Mouse (Mus musculus) midbrain, embryonic 11.5 days (tissue): ENCODE results near the gene Aoc3. TPM values are rescaled to one million over a fixed set of nuclear protein-coding genes. Genes with fewer than 3 reads are reported as not detected.

Source experiments
- ATAC-seq: fragments of 200-750 bp; cut with Nextera tagmentation; 2 replicates; pipeline ENCODE4 v1.8.0; 2017; ENCODE audit warnings: moderate TSS enrichment, moderate library complexity; ENCODE audit not compliant: low FRiP score
- DNase-seq: peaks from one replicate; pipeline ENCODE4 v3.0.0; 2015; ENCODE audit warnings: low spot score; ENCODE audit errors: missing footprints
- H3K27ac ChIP-seq: fragments of 300-500 bp; sonication (generic); 2 replicates; pipeline ENCODE4 v1.5.1; 2014; ENCODE audit warnings: low read depth, low read length
- H3K27me3 ChIP-seq: fragments of 300-500 bp; sonication (generic); 2 replicates; pipeline ENCODE4 v1.6.1; 2014; ENCODE audit warnings: mild to moderate bottlenecking, low read length, moderate library complexity, mixed read lengths; ENCODE audit not compliant: control insufficient read depth, insufficient read depth
- H3K36me3 ChIP-seq: fragments of 300-500 bp; sonication (generic); 2 replicates; pipeline ENCODE4 v1.6.1; 2014; ENCODE audit warnings: mild to moderate bottlenecking, low read length, moderate library complexity, mixed read lengths; ENCODE audit not compliant: control insufficient read depth, insufficient read depth
- H3K4me1 ChIP-seq: fragments of 300-500 bp; sonication (generic); 2 replicates; pipeline ENCODE4 v1.6.1; 2014; ENCODE audit warnings: low read length; ENCODE audit not compliant: control insufficient read depth, insufficient read depth
- H3K4me2 ChIP-seq: fragments of 300-500 bp; sonication (generic); 2 replicates; pipeline ENCODE4 v1.6.1; 2014; ENCODE audit warnings: mild to moderate bottlenecking, moderate library complexity
- H3K4me3 ChIP-seq: fragments of 300-500 bp; sonication (generic); 2 replicates; pipeline ENCODE4 v1.5.1; 2014; ENCODE audit warnings: low read depth, low read length
- H3K9ac ChIP-seq: fragments of 300-500 bp; sonication (generic); 2 replicates; pipeline ENCODE4 v1.6.1; 2014; ENCODE audit warnings: low read length
- H3K9me3 ChIP-seq: fragments of 300-500 bp; sonication (generic); 2 replicates; pipeline ENCODE4 v1.6.1; 2016; ENCODE audit warnings: low read length; ENCODE audit not compliant: control insufficient read depth
- WGBS: fragments of 180-500 bp; shearing (Covaris S2); extraction: QIAGEN DNeasy Blood & Tissue Kit; methylation state at CpG from one replicate; pipeline ENCODE4 v1.1.7; 2014; 5-methylcytosine and 5-hydroxymethylcytosine counted together
- polyA plus RNA-seq: library from polyadenylated mRNA; unstranded; fragments of >200 nt; fragmentation: Nextera tagmentation; extraction: Ambion mirVana; gene quantifications from 2 replicates; pipeline ENCODE4 v1.2.1, GENCODE M21; 2014

The Aoc3 gene
- polyA plus RNA-seq, 1 experiment from 2014 or later, result not detected

GRCm38 (mm10) chr11:101302004-101302798 lies 28.2 kb upstream of the Aoc3 start, which contains the start of gene Becn1:
Becn1 (minus strand) TSS chr11:101302286.
- Histone ChIP-seq H3K36me3 (peaks cover 6% of the 10 kb centered on the region; the same call in 1 of the 2 replicates), H3K27me3 (no peaks in the 10 kb centered on the region), H3K9ac (peak within 1 kb of the TSS; percentile 82), H3K27ac (no peak within 1 kb of the TSS), H3K9me3 (no peaks in the 10 kb centered on the region), H3K4me2 (peak within 1 kb of the TSS; percentile 98), H3K4me1 (peaks cover 13% of the 10 kb centered on the region), H3K4me3 (peak within 1 kb of the TSS; percentile 74)
- ATAC-seq, result peak; percentile 94
- DNase-seq, result peak; percentile 100
- WGBS, result 7% methylated on average over 39 of the region's 39 CpGs

- no peak overlapping the region for H3K27ac ChIP-seq
- H3K9ac ChIP-seq, result no peak overlapping the region
- peak; percentile 74 for DNase-seq
- H3K27me3 ChIP-seq, result no peaks in the 10 kb centered on the region
- 39% methylated on average over 5 of the region's 5 CpGs for WGBS
- no peak overlapping the region for H3K4me3 ChIP-seq
- H3K9me3 ChIP-seq, result no peaks in the 10 kb centered on the region
- no peaks in the 10 kb centered on the region for H3K36me3 ChIP-seq
- no peak for ATAC-seq
- H3K4me1 ChIP-seq, result no peaks in the 10 kb centered on the region
- no peak overlapping the region for H3K4me2 ChIP-seq
Measured at GRCm38 (mm10) chr11:101307744-101308143, 22.7 kb upstream of the Aoc3 start.

- H3K27me3 ChIP-seq, result no peaks in the 10 kb centered on the region
- DNase-seq, result peak; percentile 2
- 88% methylated on average over 3 of the region's 3 CpGs for WGBS
- no peak for ATAC-seq
- H3K4me2 ChIP-seq, result no peak overlapping the region
- no peak overlapping the region for H3K27ac ChIP-seq
- no peak overlapping the region for H3K4me3 ChIP-seq
- H3K4me1 ChIP-seq, result peaks cover 4% of the 10 kb centered on the region; the same call in 1 of the 2 replicates
- H3K9me3 ChIP-seq, result no peaks in the 10 kb centered on the region
- H3K9ac ChIP-seq, result no peak overlapping the region
- H3K36me3 ChIP-seq, result no peaks in the 10 kb centered on the region
Measured at GRCm38 (mm10) chr11:101311083-101311482, 19.3 kb upstream of the Aoc3 start.

- Histone ChIP-seq H3K4me2 (no peak overlapping the region), H3K27ac (no peak overlapping the region), H3K4me3 (no peak overlapping the region), H3K9me3 (no peaks in the 10 kb centered on the region), H3K4me1 (peaks cover 9% of the 10 kb centered on the region), H3K27me3 (no peaks in the 10 kb centered on the region), H3K36me3 (no peaks in the 10 kb centered on the region), H3K9ac (no peak overlapping the region)
- ATAC-seq, result no peak
- DNase-seq, result peak; percentile 23
- WGBS, result 77% methylated on average over 3 of the region's 3 CpGs
Measured at GRCm38 (mm10) chr11:101312150-101312549, 18.3 kb upstream of the Aoc3 start.

GRCm38 (mm10) chr11:101314567-101314966 lies 15.8 kb upstream of the Aoc3 start:
- H3K36me3 ChIP-seq, result no peaks in the 10 kb centered on the region
- no peaks in the 10 kb centered on the region for H3K27me3 ChIP-seq
- peaks cover 10% of the 10 kb centered on the region for H3K4me1 ChIP-seq
- H3K9me3 ChIP-seq, result no peaks in the 10 kb centered on the region
- WGBS, result 100% methylated on average over 1 of the region's 1 CpGs
- DNase-seq (no peak), ATAC-seq (no peak)
- no peak overlapping the region for H3K4me3 ChIP-seq
- no peak overlapping the region for H3K27ac ChIP-seq
- no peak overlapping the region for H3K4me2 ChIP-seq
- no peak overlapping the region for H3K9ac ChIP-seq

- Histone ChIP-seq H3K27me3 (no peaks in the 10 kb centered on the region), H3K9me3 (no peaks in the 10 kb centered on the region), H3K9ac (peak overlapping the region; percentile 91), H3K4me3 (peak overlapping the region; percentile 88), H3K36me3 (peaks cover 4% of the 10 kb centered on the region), H3K4me2 (peak overlapping the region; percentile 72), H3K4me1 (peaks cover 10% of the 10 kb centered on the region), H3K27ac (no peak overlapping the region; the same call in 1 of the 2 replicates)
- ATAC-seq (no peak), DNase-seq (peak; percentile 82)
- WGBS, result 83% methylated on average over 8 of the region's 8 CpGs
Measured at GRCm38 (mm10) chr11:101315082-101315650, 15.2 kb upstream of the Aoc3 start.

GRCm38 (mm10) chr11:101315665-101316500 lies 14.5 kb upstream of the Aoc3 start, which contains the start of gene Psme3:
Psme3 (plus strand) TSS chr11:101316213.
- Histone ChIP-seq H3K9ac (peak within 1 kb of the TSS; percentile 91), H3K4me1 (peaks cover 10% of the 10 kb centered on the region), H3K4me3 (peak within 1 kb of the TSS; percentile 88), H3K9me3 (no peaks in the 10 kb centered on the region), H3K4me2 (peak within 1 kb of the TSS; percentile 72), H3K36me3 (peaks cover 9% of the 10 kb centered on the region), H3K27ac (peak within 1 kb of the TSS; percentile 55), H3K27me3 (no peaks in the 10 kb centered on the region)
- ATAC-seq (peak; percentile 92), DNase-seq (peak; percentile 99)
- under 1% methylated on average over 62 of the region's 62 CpGs for WGBS

GRCm38 (mm10) chr11:101316501-101316917 lies 13.9 kb upstream of the Aoc3 start:
- ATAC-seq, result peak; percentile 73
- DNase-seq, result no peak
- Histone ChIP-seq H3K9ac (peak overlapping the region; percentile 91), H3K4me3 (peak overlapping the region; percentile 88), H3K9me3 (no peaks in the 10 kb centered on the region), H3K27me3 (no peaks in the 10 kb centered on the region), H3K4me1 (peaks cover 10% of the 10 kb centered on the region), H3K4me2 (peak overlapping the region; percentile 72), H3K36me3 (peaks cover 11% of the 10 kb centered on the region), H3K27ac (peak overlapping the region; percentile 26; the same call in 1 of the 2 replicates)
- under 1% methylated on average over 17 of the region's 17 CpGs for whole genome bisulfite sequencing
